Mouse (Mus musculus) kidney, postnatal 14 days (tissue): Measurements from ENCODE around the gene Hnrnpm.
"Not testable (repeated sequence)": the region's sequence is repeated elsewhere in the genome, so short reads cannot be mapped to it uniquely, and the experiment has no call there.

Source experiments
- DNase-seq: peaks from one replicate; pipeline ENCODE4 v3.0.0; 2022; ENCODE audit warnings: mixed read lengths

The Hnrnpm gene

GRCm38 (mm10) chr17:33666813-33667212 is 19.8 kb downstream of the Hnrnpm start:
- DNase-seq: no peak

GRCm38 (mm10) chr17:33649781-33650475 is 36.7 kb downstream of the Hnrnpm start:
- no peak for DNase-seq

- DNase-seq: no peak
Observed at GRCm38 (mm10) chr17:33645073-33645472, 41.6 kb downstream of the Hnrnpm start.

- no peak for DNase-seq
Observed at GRCm38 (mm10) chr17:33644068-33644467, 42.6 kb downstream of the Hnrnpm start.

- DNase-seq: no peak
Observed at GRCm38 (mm10) chr17:33639743-33640142, 46.9 kb downstream of the Hnrnpm start.

- no peak for DNase-seq
Observed at GRCm38 (mm10) chr17:33637516-33638276, 49.0 kb downstream of the Hnrnpm start, which contains the start of gene Pram1. Pram1 (plus strand) TSS chr17:33638056.

- no peak for DNase-seq
Observed at GRCm38 (mm10) chr17:33637038-33637437, 49.6 kb downstream of the Hnrnpm start.

GRCm38 (mm10) chr17:33631796-33632195 is 54.9 kb downstream of the Hnrnpm start:
- DNase-seq: no peak

GRCm38 (mm10) chr17:33631236-33631635 is 55.4 kb downstream of the Hnrnpm start:
- DNase-seq: no peak

GRCm38 (mm10) chr17:33630171-33630895 is 56.3 kb downstream of the Hnrnpm start:
- no peak for DNase-seq

GRCm38 (mm10) chr17:33629487-33630125 is 57.1 kb downstream of the Hnrnpm start:
- DNase-seq: no peak

- DNase-seq: peak; percentile 94
Observed at GRCm38 (mm10) chr17:33628621-33629486, 57.8 kb downstream of the Hnrnpm start, which contains the start of gene Zfp414. Zfp414 (plus strand) TSS chr17:33629090.

GRCm38 (mm10) chr17:33627281-33627680 is 59.4 kb downstream of the Hnrnpm start:
- DNase-seq: no peak

GRCm38 (mm10) chr17:33613726-33614125 is 72.9 kb downstream of the Hnrnpm start:
- not testable (repeated sequence) for DNase-seq

- DNase-seq: no peak
Observed at GRCm38 (mm10) chr17:33610548-33610947, 76.1 kb downstream of the Hnrnpm start.

- DNase-seq: no peak
Observed at GRCm38 (mm10) chr17:33607273-33607672, 79.4 kb downstream of the Hnrnpm start.

- no peak for DNase-seq
Observed at GRCm38 (mm10) chr17:33601947-33602346, 84.7 kb downstream of the Hnrnpm start.

GRCm38 (mm10) chr17:33600831-33601230 is 85.8 kb downstream of the Hnrnpm start:
- no peak for DNase-seq

GRCm38 (mm10) chr17:33599836-33600475 is 86.7 kb downstream of the Hnrnpm start:
- no peak for DNase-seq

GRCm38 (mm10) chr17:33598506-33598905 is 88.2 kb downstream of the Hnrnpm start:
- DNase-seq: no peak

- DNase-seq: no peak
Observed at GRCm38 (mm10) chr17:33597271-33597670, 89.4 kb downstream of the Hnrnpm start.
